Mouse (Mus musculus) forebrain, embryonic 16.5 days (tissue): ENCODE measurements around the gene Fbln2. TPM values are rescaled to one million over a fixed set of nuclear protein-coding genes. Genes with fewer than 3 reads are reported as not detected.

Experiments used
- ATAC-seq: fragments of 200-750 bp; cut with Nextera tagmentation; 2 replicates; pipeline ENCODE4 v1.8.0; 2017; ENCODE audit warnings: mild to moderate bottlenecking, moderate library complexity
- H3K27ac ChIP-seq: fragments of 300-500 bp; sonication (generic); 2 replicates; pipeline ENCODE4 v1.5.1; 2014; ENCODE audit warnings: low read length, control low read depth
- H3K27me3 ChIP-seq: fragments of 300-500 bp; sonication (generic); replicated peaks from 2 replicates; pipeline ENCODE4 v1.6.1; 2014; ENCODE audit warnings: low read length; ENCODE audit not compliant: control insufficient read depth, insufficient read depth
- H3K36me3 ChIP-seq: fragments of 300-500 bp; sonication (generic); 2 replicates; pipeline ENCODE4 v1.6.1; 2014; ENCODE audit not compliant: control insufficient read depth, insufficient read depth
- H3K4me1 ChIP-seq: fragments of 300-500 bp; sonication (generic); replicated peaks from 2 replicates; pipeline ENCODE4 v1.6.1; 2014; ENCODE audit warnings: low read length; ENCODE audit not compliant: control insufficient read depth, insufficient read depth
- H3K4me2 ChIP-seq: fragments of 300-500 bp; sonication (generic); 2 replicates; pipeline ENCODE4 v1.6.1; 2014; ENCODE audit warnings: mild to moderate bottlenecking, low read length, control low read depth
- H3K4me3 ChIP-seq: fragments of 300-500 bp; sonication (generic); replicated peaks from 2 replicates; pipeline ENCODE4 v1.5.1; 2014; ENCODE audit warnings: mild to moderate bottlenecking, low read length, control low read depth
- H3K9ac ChIP-seq: fragments of 300-500 bp; sonication (generic); replicated peaks from 2 replicates; pipeline ENCODE4 v1.6.1; 2014; ENCODE audit warnings: low read depth, low read length, control low read depth
- H3K9me3 ChIP-seq: fragments of 300-500 bp; sonication (generic); 2 replicates; pipeline ENCODE4 v1.6.1; 2016; ENCODE audit warnings: low read length; ENCODE audit not compliant: control insufficient read depth
- WGBS: fragments of 180-500 bp; shearing (Covaris S2); extraction: QIAGEN DNeasy Blood & Tissue Kit; methylation state at CpG from one replicate; pipeline ENCODE4 v1.1.7; 2014; 5-methylcytosine and 5-hydroxymethylcytosine counted together
- polyA plus RNA-seq: library from polyadenylated mRNA; unstranded; fragments of >200 nt; fragmentation: Nextera tagmentation; extraction: Ambion mirVana; gene quantifications from 2 replicates; pipeline ENCODE4 v1.2.1, GENCODE M21; 2015

Gene Fbln2
- polyA plus RNA-seq, 1 experiment from 2014 or later = 17.6 TPM

DNA sequence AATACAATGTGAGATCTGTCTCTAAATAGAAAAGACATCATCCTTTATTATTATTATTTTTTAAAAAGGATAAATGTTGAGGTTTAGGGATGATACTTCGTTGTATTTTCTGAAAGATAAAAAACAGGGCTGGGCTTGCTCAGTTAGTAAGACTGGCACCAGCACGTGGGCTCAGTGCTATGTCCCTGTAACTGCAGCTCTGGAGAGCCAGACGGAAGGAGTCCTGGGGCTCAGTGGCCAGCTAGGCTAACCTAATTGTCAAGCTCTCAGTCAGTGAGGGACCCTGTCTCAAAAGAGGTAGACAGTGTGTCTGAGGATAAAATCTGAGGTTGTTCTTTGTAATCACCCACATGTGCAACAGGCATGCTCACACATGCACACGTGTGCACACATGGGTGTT is 19.3 kb downstream of the Fbln2 start:
- Histone ChIP-seq H3K4me2 (no peak overlapping the region), H3K9ac (no peak overlapping the region), H3K9me3 (no peaks in the 10 kb centered on the region), H3K27me3 (no peaks in the 10 kb centered on the region), H3K4me1 (peaks cover 5% of the 10 kb centered on the region), H3K36me3 (no peaks in the 10 kb centered on the region), H3K4me3 (no peak overlapping the region), H3K27ac (no peak overlapping the region)
- 80% methylated on average over 4 of the region's 4 CpGs for WGBS
- no peak for ATAC-seq

DNA sequence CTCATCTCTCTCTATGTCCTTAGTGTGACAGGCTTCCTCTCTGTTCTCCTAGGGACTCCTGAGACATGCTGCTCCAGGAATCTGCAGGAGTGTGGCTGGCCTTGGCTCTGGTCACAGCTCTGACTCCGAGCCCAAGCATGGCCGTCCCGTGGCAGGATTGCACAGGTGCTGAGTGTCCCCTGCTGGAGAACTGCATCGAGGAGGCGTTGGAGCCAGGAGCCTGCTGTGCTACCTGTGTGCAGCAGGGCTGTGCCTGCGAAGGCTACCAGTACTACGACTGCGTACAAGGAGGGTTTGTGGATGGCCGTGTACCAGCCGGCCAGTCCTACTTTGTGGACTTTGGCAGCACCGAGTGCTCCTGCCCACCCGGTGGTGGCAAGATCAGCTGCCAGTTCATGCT is 20.8 kb downstream of the Fbln2 start:
- H3K9me3 ChIP-seq = no peaks in the 10 kb centered on the region
- peaks cover 5% of the 10 kb centered on the region for H3K4me1 ChIP-seq
- H3K4me2 ChIP-seq = no peak overlapping the region
- H3K9ac ChIP-seq = no peak overlapping the region
- WGBS = 79% methylated on average over 12 of the region's 12 CpGs
- H3K4me3 ChIP-seq = no peak overlapping the region
- H3K27me3 ChIP-seq = no peaks in the 10 kb centered on the region
- H3K27ac ChIP-seq = no peak overlapping the region
- H3K36me3 ChIP-seq = no peaks in the 10 kb centered on the region
- no peak for ATAC-seq

DNA sequence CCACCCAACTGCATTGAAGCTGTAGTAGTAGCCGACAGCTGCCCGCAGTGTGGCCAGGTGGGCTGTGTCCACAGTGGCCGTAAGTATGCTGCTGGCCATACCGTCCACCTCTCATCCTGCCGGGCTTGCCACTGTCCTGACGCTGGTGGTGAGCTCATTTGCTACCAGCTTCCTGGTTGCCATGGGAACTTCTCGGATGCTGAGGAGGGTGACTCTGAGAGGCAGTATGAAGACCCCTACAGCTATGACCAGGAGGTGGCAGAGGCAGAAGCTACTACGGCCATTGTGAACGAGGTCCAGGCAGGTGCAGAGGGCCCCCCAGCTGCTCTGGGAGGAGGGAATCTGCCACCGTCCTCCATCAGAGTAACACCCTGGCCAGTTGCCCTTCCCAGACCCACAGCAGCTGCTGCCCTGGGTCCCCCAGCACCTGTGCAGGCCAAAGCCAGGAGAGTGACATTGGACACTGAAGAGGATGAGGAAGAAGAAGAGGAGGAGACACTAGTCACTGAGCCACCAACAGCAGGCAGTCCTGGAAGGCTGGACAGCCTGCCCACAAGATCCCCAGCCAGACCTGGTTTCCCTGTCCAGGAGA is 21.3 kb downstream of the Fbln2 start:
- no peaks in the 10 kb centered on the region for H3K36me3 ChIP-seq
- no peak overlapping the region for H3K4me3 ChIP-seq
- no peak overlapping the region for H3K27ac ChIP-seq
- no peak overlapping the region for H3K9ac ChIP-seq
- H3K4me1 ChIP-seq = peaks cover 5% of the 10 kb centered on the region
- no peak overlapping the region for H3K4me2 ChIP-seq
- H3K9me3 ChIP-seq = no peaks in the 10 kb centered on the region
- WGBS = 58% methylated on average over 10 of the region's 10 CpGs
- no peaks in the 10 kb centered on the region for H3K27me3 ChIP-seq
- ATAC-seq = no peak

DNA sequence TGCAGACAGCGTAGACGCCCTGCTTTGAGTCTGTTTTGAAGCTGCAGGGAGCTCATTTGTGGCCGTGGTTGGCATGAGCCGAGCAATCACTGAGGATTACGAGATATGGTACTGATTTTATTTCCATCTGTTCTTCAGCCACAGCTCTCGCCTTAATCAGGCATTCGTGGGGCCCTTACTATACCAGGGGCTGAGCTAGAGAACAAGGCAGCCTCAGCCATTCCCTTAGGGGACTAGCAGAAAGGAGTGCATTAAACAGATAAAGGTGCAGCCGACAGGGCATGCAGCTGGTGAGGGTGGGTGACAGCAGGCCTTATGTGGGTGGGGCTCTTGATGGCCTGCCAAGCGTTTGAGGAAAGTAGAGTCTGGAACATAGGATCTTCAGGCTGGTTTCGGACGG is 23.8 kb downstream of the Fbln2 start:
- no peak overlapping the region for H3K4me3 ChIP-seq
- no peaks in the 10 kb centered on the region for H3K9me3 ChIP-seq
- peaks cover 5% of the 10 kb centered on the region for H3K4me1 ChIP-seq
- H3K27ac ChIP-seq = no peak overlapping the region
- no peaks in the 10 kb centered on the region for H3K27me3 ChIP-seq
- no peak overlapping the region for H3K4me2 ChIP-seq
- H3K36me3 ChIP-seq = no peaks in the 10 kb centered on the region
- WGBS = 43% methylated on average over 11 of the region's 11 CpGs
- no peak for ATAC-seq
- no peak overlapping the region for H3K9ac ChIP-seq

DNA sequence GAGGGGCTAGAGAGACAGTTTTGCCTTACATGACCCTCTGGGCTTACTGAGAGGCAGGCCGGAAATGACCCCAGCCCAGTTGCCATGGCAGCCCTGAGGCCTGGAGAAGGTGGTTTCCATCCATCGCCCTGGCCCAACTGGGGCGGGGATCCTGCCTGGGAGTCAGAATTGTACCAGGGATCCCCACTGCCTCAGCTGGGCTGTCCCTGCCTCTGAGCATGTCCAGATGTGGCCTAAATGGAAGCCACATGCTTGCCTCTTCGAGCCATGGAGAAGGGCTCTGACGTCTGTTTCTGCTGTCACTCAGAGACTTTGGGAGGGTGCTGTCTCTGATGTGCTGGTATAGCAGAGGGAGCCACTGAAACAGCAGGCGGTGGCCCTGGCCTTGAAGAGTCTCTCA is 24.2 kb downstream of the Fbln2 start:
- Histone ChIP-seq H3K36me3 (no peaks in the 10 kb centered on the region), H3K4me3 (no peak overlapping the region), H3K27ac (no peak overlapping the region), H3K4me2 (no peak overlapping the region), H3K4me1 (peaks cover 5% of the 10 kb centered on the region), H3K9ac (no peak overlapping the region), H3K9me3 (no peaks in the 10 kb centered on the region), H3K27me3 (no peaks in the 10 kb centered on the region)
- 63% methylated on average over 6 of the region's 6 CpGs for WGBS
- no peak for ATAC-seq

DNA sequence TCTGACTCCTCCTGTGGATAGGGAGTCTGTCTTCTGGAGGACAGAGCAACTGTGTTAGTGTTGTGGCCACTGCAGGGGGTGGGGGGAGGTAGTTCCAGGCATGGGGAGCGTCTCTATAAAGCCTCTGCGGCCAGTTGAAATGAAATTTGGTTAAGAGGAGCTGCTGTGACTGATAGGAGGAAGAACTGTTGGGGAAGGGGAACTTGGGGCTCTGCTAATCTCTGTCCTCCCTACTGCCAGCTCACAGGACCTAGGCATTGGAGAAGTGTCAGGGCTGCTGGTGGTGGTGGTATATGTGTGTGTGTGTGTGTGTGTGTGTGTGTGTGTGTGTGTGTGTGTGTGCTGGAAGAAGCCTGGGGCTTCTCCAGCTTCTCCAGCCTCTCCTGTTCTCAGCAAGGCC is 25.0 kb downstream of the Fbln2 start:
- Histone ChIP-seq H3K4me2 (no peak overlapping the region), H3K9me3 (no peaks in the 10 kb centered on the region), H3K9ac (no peak overlapping the region)

DNA sequence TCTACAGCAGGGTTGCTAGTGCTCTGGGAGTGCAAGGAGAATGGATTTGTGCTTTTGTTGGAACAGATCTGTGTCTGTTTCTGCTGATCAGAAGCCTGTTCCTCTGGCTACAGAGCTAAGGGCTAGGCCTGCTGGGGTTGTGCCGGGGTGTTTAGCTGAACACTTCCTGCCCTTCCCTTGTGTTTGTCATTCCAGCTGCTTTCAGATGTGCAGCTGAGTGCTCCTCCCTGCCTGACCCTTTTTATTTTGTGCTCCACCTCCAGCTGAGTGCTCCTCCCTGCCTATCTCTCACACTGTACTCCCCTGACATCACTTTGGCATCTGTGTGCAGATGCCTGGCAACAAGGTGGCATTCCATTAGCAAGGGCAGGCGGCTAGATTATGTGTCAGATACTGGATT is 28.3 kb downstream of the Fbln2 start:
- no peak overlapping the region for H3K9ac ChIP-seq
- 71% methylated on average over 2 of the region's 2 CpGs for WGBS
- no peaks in the 10 kb centered on the region for H3K27me3 ChIP-seq
- no peak overlapping the region for H3K27ac ChIP-seq
- H3K4me2 ChIP-seq = no peak overlapping the region
- ATAC-seq = no peak
- peaks cover 12% of the 10 kb centered on the region for H3K4me1 ChIP-seq
- no peak overlapping the region for H3K4me3 ChIP-seq
- no peaks in the 10 kb centered on the region for H3K36me3 ChIP-seq
- no peaks in the 10 kb centered on the region for H3K9me3 ChIP-seq

More for the DNA sequence above, 25.0 kb downstream of the Fbln2 start:
- 72% methylated on average over 2 of the region's 2 CpGs for WGBS
- Histone ChIP-seq H3K4me3 (no peak overlapping the region), H3K27ac (no peak overlapping the region), H3K4me1 (peaks cover 5% of the 10 kb centered on the region), H3K27me3 (no peaks in the 10 kb centered on the region), H3K36me3 (no peaks in the 10 kb centered on the region)
- no peak for ATAC-seq

DNA sequence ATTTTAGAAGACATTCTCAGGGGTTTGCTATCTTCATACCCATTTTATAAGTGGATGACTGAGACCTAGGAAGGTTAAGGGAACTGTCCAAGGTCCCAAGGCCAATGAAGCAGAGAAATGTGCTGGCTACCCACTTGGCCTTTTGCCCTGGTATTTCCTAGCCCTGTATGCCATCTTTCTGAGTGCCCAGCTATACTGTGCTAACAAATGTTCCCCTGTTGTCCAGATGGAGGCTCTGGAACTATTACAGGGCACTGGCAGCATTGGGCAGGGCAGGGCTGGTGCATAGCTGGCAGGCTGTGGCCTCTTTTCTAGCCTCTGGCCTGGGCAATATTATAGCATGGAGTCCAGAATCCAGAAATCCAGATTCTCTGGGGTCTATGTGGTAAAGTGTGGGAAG is 28.7 kb downstream of the Fbln2 start:
- H3K9ac ChIP-seq = no peak overlapping the region
- no peaks in the 10 kb centered on the region for H3K36me3 ChIP-seq
- no peak for ATAC-seq
- no peaks in the 10 kb centered on the region for H3K9me3 ChIP-seq
- H3K4me1 ChIP-seq = peaks cover 10% of the 10 kb centered on the region
- no peak overlapping the region for H3K27ac ChIP-seq
- H3K27me3 ChIP-seq = no peaks in the 10 kb centered on the region
- H3K4me3 ChIP-seq = no peak overlapping the region
- no peak overlapping the region for H3K4me2 ChIP-seq

DNA sequence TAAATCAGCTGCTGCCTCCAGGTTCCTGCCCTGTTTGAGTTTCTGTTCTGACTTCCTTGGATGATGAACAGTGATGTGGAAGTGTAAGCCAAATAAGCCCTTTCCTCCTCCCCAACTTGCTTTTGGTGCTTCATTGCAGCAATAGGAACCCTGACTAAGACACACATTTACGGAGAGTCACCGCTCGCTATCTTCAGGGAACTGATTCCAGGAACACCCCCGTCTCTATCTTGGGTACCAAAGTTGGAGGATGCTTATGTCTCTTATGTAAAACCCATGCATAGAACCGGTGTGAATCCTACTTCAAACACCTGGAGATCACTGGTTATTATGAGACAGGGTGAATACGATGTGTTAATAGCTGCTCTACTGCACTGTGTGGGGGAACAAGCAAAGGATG is 31.1 kb downstream of the Fbln2 start:
- no peak overlapping the region for H3K4me2 ChIP-seq
- H3K9ac ChIP-seq = no peak overlapping the region
- H3K4me3 ChIP-seq = no peak overlapping the region
- H3K4me1 ChIP-seq = peaks cover 8% of the 10 kb centered on the region; the same call in 1 of the 2 replicates
- H3K27me3 ChIP-seq = no peaks in the 10 kb centered on the region
- H3K27ac ChIP-seq = no peak overlapping the region
- 88% methylated on average over 6 of the region's 6 CpGs for WGBS
- H3K9me3 ChIP-seq = no peaks in the 10 kb centered on the region
- ATAC-seq = no peak
- no peaks in the 10 kb centered on the region for H3K36me3 ChIP-seq

DNA sequence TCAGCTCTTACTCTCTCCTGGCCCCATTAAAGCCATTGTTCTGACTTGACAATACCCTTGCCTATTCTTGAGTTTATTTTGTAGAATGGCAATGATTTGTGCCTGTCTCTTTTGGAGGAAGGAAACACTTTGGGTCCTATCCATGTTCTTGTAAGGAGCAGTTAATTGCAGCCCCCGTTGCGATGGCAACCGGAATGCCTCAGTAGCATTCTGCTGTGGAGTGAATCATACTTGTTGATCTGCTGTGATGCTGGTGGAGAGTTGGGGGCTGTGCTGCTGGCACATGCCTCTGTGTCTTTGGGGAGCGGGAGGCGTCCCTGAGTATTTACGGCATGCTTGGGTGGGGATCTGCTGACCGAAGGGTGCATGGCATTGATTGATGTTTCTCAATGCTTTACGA is 32.1 kb downstream of the Fbln2 start:
- H3K9me3 ChIP-seq = no peaks in the 10 kb centered on the region
- no peaks in the 10 kb centered on the region for H3K27me3 ChIP-seq
- no peak for ATAC-seq
- H3K4me2 ChIP-seq = no peak overlapping the region
- H3K4me1 ChIP-seq = peaks cover 12% of the 10 kb centered on the region; the same call in 1 of the 2 replicates
- WGBS = 73% methylated on average over 8 of the region's 8 CpGs
- no peak overlapping the region for H3K9ac ChIP-seq
- no peaks in the 10 kb centered on the region for H3K36me3 ChIP-seq
- H3K4me3 ChIP-seq = no peak overlapping the region
- no peak overlapping the region for H3K27ac ChIP-seq
